Mouse (Mus musculus): ENCODE results near the gene Ces1f.

GRCm38 (mm10) chr8:93239884-93240283 lies 39.7 kb downstream of the Ces1f start:
- TF ChIP-seq CTCF (IDR thresholded peaks at IDR 0.05; ENCODE audit: extremely low read depth, insufficient read depth, low read length) (no peak), POLR2A (IDR thresholded peaks at IDR 0.05; ENCODE audit: extremely low read depth, insufficient read depth, low read length) (no peak)

Data from cortical plate, adult 2 months (tissue).